Mouse (Mus musculus) stomach, embryonic 14.5 days (tissue): ENCODE measurements around the gene Slc2a13. TPM values are rescaled to one million over a fixed set of nuclear protein-coding genes. Genes with fewer than 3 reads are reported as not detected.

ENCODE experiments used
- ATAC-seq: fragments of 200-750 bp; cut with Nextera tagmentation; 2 replicates; pipeline ENCODE4 v1.8.0; 2017; ENCODE audit warnings: low read depth, moderate TSS enrichment; ENCODE audit not compliant: insufficient number of reproducible peaks, insufficient read depth, low FRiP score
- H3K27ac ChIP-seq: fragments of 300-500 bp; sonication (generic); 2 replicates; pipeline ENCODE4 v1.5.1; 2014; ENCODE audit warnings: mild to moderate bottlenecking, low read length, moderate library complexity, mixed read lengths
- H3K27me3 ChIP-seq: fragments of 300-500 bp; sonication (generic); 2 replicates; pipeline ENCODE4 v1.6.1; 2014; ENCODE audit warnings: low read length, control low read depth, mixed read lengths; ENCODE audit not compliant: control insufficient read depth, insufficient read depth
- H3K36me3 ChIP-seq: fragments of 300-500 bp; sonication (generic); 2 replicates; pipeline ENCODE4 v1.6.1; 2014; ENCODE audit warnings: mild to moderate bottlenecking, control low read depth, low read length, moderate library complexity, mixed read lengths; ENCODE audit not compliant: control insufficient read depth, insufficient read depth
- H3K4me1 ChIP-seq: fragments of 300-500 bp; sonication (generic); 2 replicates; pipeline ENCODE4 v1.6.1; 2014; ENCODE audit warnings: low read length, control low read depth, mixed read lengths; ENCODE audit not compliant: control insufficient read depth, insufficient read depth
- H3K4me2 ChIP-seq: fragments of 300-500 bp; sonication (generic); replicated peaks from 2 replicates; pipeline ENCODE4 v1.6.1; 2014; ENCODE audit warnings: low read depth, low read length, control low read depth
- H3K4me3 ChIP-seq: fragments of 300-500 bp; sonication (generic); 2 replicates; pipeline ENCODE4 v1.5.1; 2014; ENCODE audit warnings: low read depth, low read length, control low read depth
- H3K9ac ChIP-seq: fragments of 300-500 bp; sonication (generic); replicated peaks from 2 replicates; pipeline ENCODE4 v1.6.1; 2014; ENCODE audit warnings: low read depth, mild to moderate bottlenecking, control low read depth, low read length, moderate library complexity, mixed read lengths
- H3K9me3 ChIP-seq: fragments of 300-500 bp; sonication (generic); 2 replicates; pipeline ENCODE4 v1.6.1; 2016; ENCODE audit warnings: low read depth, low read length, control low read depth; ENCODE audit not compliant: control insufficient read depth
- WGBS: fragments of 180-500 bp; shearing (Covaris S2); extraction: QIAGEN DNeasy Blood & Tissue Kit; methylation state at CpG from one replicate; pipeline ENCODE4 v1.1.7; 2014; 5-methylcytosine and 5-hydroxymethylcytosine counted together
- polyA plus RNA-seq: library from polyadenylated mRNA; unstranded; fragments of >200 nt; fragmentation: Nextera tagmentation; extraction: Ambion mirVana; gene quantifications from 2 replicates; pipeline ENCODE4 v1.2.1, GENCODE M21; 2014

The Slc2a13 gene
- polyA plus RNA-seq, 1 experiment from 2014 or later = 1.8 TPM

GRCm38 (mm10) chr15:91263926-91264325 lies 309.1 kb downstream of the Slc2a13 start:
- Histone ChIP-seq H3K4me1 (no peaks in the 10 kb centered on the region), H3K36me3 (no peaks in the 10 kb centered on the region), H3K4me3 (no peak overlapping the region), H3K4me2 (no peak overlapping the region), H3K9ac (no peak overlapping the region), H3K27ac (no peak overlapping the region), H3K27me3 (no peaks in the 10 kb centered on the region), H3K9me3 (no peaks in the 10 kb centered on the region)
- ATAC-seq = no peak
- 78% methylated on average over 1 of the region's 1 CpGs for WGBS

GRCm38 (mm10) chr15:91260578-91260977 lies 312.5 kb downstream of the Slc2a13 start:
- 0 out of 2 replicates have a peak, but pooled peaks have one; percentile 42 for ATAC-seq
- no peaks in the 10 kb centered on the region for H3K27me3 ChIP-seq

GRCm38 (mm10) chr15:91257140-91257539 lies 315.9 kb downstream of the Slc2a13 start:
- ATAC-seq = no peak
- Histone ChIP-seq H3K9ac (no peak overlapping the region), H3K4me1 (no peaks in the 10 kb centered on the region), H3K27me3 (no peaks in the 10 kb centered on the region), H3K9me3 (no peaks in the 10 kb centered on the region), H3K27ac (no peak overlapping the region), H3K4me3 (no peak overlapping the region), H3K36me3 (no peaks in the 10 kb centered on the region), H3K4me2 (no peak overlapping the region)
- 75% methylated on average over 11 of the region's 11 CpGs for whole genome bisulfite sequencing

More at GRCm38 (mm10) chr15:91260578-91260977, 312.5 kb downstream of the Slc2a13 start:
- H3K4me1 ChIP-seq = no peaks in the 10 kb centered on the region
- no peak overlapping the region for H3K9ac ChIP-seq
- WGBS = 75% methylated on average over 5 of the region's 5 CpGs
- no peak overlapping the region for H3K27ac ChIP-seq
- no peaks in the 10 kb centered on the region for H3K9me3 ChIP-seq
- no peak overlapping the region for H3K4me3 ChIP-seq
- no peak overlapping the region for H3K4me2 ChIP-seq
- no peaks in the 10 kb centered on the region for H3K36me3 ChIP-seq

- Histone ChIP-seq H3K4me2 (no peak overlapping the region), H3K4me1 (no peaks in the 10 kb centered on the region), H3K4me3 (no peak overlapping the region), H3K9me3 (no peaks in the 10 kb centered on the region), H3K27ac (no peak overlapping the region), H3K27me3 (no peaks in the 10 kb centered on the region), H3K36me3 (no peaks in the 10 kb centered on the region), H3K9ac (no peak overlapping the region)
- 82% methylated on average over 2 of the region's 2 CpGs for WGBS
- ATAC-seq = no peak
These were observed 317.8 kb downstream of the Slc2a13 start for GRCm38 (mm10) chr15:91255308-91255707.

- H3K4me1 ChIP-seq = no peaks in the 10 kb centered on the region
- WGBS = 59% methylated on average over 8 of the region's 8 CpGs
- H3K9ac ChIP-seq = no peak overlapping the region
- no peaks in the 10 kb centered on the region for H3K36me3 ChIP-seq
- H3K4me3 ChIP-seq = no peak overlapping the region
- H3K27ac ChIP-seq = no peak overlapping the region
- H3K27me3 ChIP-seq = no peaks in the 10 kb centered on the region
- ATAC-seq = no peak
- H3K4me2 ChIP-seq = no peak overlapping the region
- H3K9me3 ChIP-seq = no peaks in the 10 kb centered on the region
These were observed 320.1 kb downstream of the Slc2a13 start for GRCm38 (mm10) chr15:91252956-91253355.

- Histone ChIP-seq H3K27ac (no peak overlapping the region), H3K27me3 (no peaks in the 10 kb centered on the region), H3K4me2 (no peak overlapping the region), H3K36me3 (no peaks in the 10 kb centered on the region), H3K4me1 (no peaks in the 10 kb centered on the region), H3K4me3 (no peak overlapping the region), H3K9me3 (no peaks in the 10 kb centered on the region), H3K9ac (no peak overlapping the region)
- no peak for ATAC-seq
- 55% methylated on average over 9 of the region's 9 CpGs for WGBS
These were observed 321.3 kb downstream of the Slc2a13 start for GRCm38 (mm10) chr15:91251544-91252408.

- Histone ChIP-seq H3K27ac (no peak overlapping the region), H3K27me3 (no peaks in the 10 kb centered on the region), H3K4me1 (no peaks in the 10 kb centered on the region), H3K4me3 (no peak overlapping the region), H3K9me3 (no peaks in the 10 kb centered on the region), H3K36me3 (no peaks in the 10 kb centered on the region), H3K9ac (no peak overlapping the region), H3K4me2 (no peak overlapping the region)
- WGBS = 70% methylated on average over 6 of the region's 6 CpGs
- ATAC-seq = no peak
These were observed 322.2 kb downstream of the Slc2a13 start for GRCm38 (mm10) chr15:91250815-91251214.

GRCm38 (mm10) chr15:91240683-91241335 lies 332.3 kb downstream of the Slc2a13 start:
- H3K9ac ChIP-seq = no peak overlapping the region
- 84% methylated on average over 3 of the region's 3 CpGs for WGBS
- H3K4me3 ChIP-seq = no peak overlapping the region
- H3K4me1 ChIP-seq = no peaks in the 10 kb centered on the region
- no peaks in the 10 kb centered on the region for H3K27me3 ChIP-seq
- no peaks in the 10 kb centered on the region for H3K36me3 ChIP-seq
- H3K27ac ChIP-seq = no peak overlapping the region
- no peak overlapping the region for H3K4me2 ChIP-seq
- no peak for ATAC-seq
- no peaks in the 10 kb centered on the region for H3K9me3 ChIP-seq
